Mouse (Mus musculus) myocyte (in vitro differentiated cells): Measurements from ENCODE around the gene Rpl35a.

Source experiments
- E2F4 ChIP-seq: IDR thresholded peaks from one replicate; pipeline ENCODE4 v1.6.1; 2011; ENCODE audit warnings: mild to moderate bottlenecking, control low read depth, moderate library complexity; ENCODE audit not compliant: insufficient read depth
- MAX ChIP-seq: IDR thresholded peaks from one replicate; pipeline ENCODE4 v1.6.1; 2011; ENCODE audit warnings: low read depth, mild to moderate bottlenecking, control low read depth
- MYOD1 ChIP-seq, 3 experiments: IDR thresholded peaks; one replicate each; pipeline ENCODE4 v1.6.1; 2011; ENCODE audit warnings: control low read depth in 2 of 3, low read depth in 2 of 3, mild to moderate bottlenecking in 2 of 3, moderate library complexity in 1 of 3; ENCODE audit not compliant: insufficient read length in 2 of 3, control insufficient read depth in 1 of 3
- POLR2A ChIP-seq: IDR thresholded peaks from one replicate; pipeline ENCODE4 v1.6.1; 2011; ENCODE audit warnings: low read depth, mild to moderate bottlenecking, control low read depth, moderate library complexity; ENCODE audit not compliant: insufficient read length
- REST ChIP-seq: IDR thresholded peaks from one replicate; pipeline ENCODE4 v1.6.1; 2011; ENCODE audit warnings: mild to moderate bottlenecking, control low read depth, moderate library complexity; ENCODE audit not compliant: insufficient read depth, insufficient read length
- SRF ChIP-seq: IDR thresholded peaks from one replicate; pipeline ENCODE4 v1.6.1; 2011; ENCODE audit warnings: low read depth; ENCODE audit not compliant: control insufficient read depth, insufficient read length
- TCF12 ChIP-seq: IDR thresholded peaks from one replicate; pipeline ENCODE4 v1.6.1; 2011; ENCODE audit warnings: mild to moderate bottlenecking, control low read depth; ENCODE audit not compliant: poor library complexity, insufficient read depth, severe bottlenecking
- USF1 ChIP-seq: IDR thresholded peaks from one replicate; pipeline ENCODE4 v1.6.1; 2011; ENCODE audit warnings: low read depth, mild to moderate bottlenecking, control low read depth, moderate library complexity

- TF ChIP-seq POLR2A (no peak), USF1 (no peak), E2F4 (no peak), MAX (no peak), TCF12 (no peak), MYOD1 (IDR thresholded peaks at IDR 0.05; ENCODE audit: control insufficient read depth in 1 of 3, insufficient read length in 2 of 3, low read depth in 2 of 3) (no peak), REST (no peak), SRF (no peak)
These were observed 46.1 kb upstream of the Rpl35a start for GRCm38 (mm10) chr16:33010166-33010565.
